19 mouse cellular contexts compared by ENCODE assay signal in genomic region chr17:56165671-56166070, GRCm38 (mm10). TPM values are rescaled to one million over a fixed set of nuclear protein-coding genes. Genes with fewer than 3 reads are reported as not detected.
DNase-seq lines count a peak whose midpoint lies in the region; ATAC-seq lines count a peak whose summit lies in the region.
"Had no signal": no experiment of that assay in that cellular context is flagged by ENCODE, and none has a peak within 500 bp of the region (broad histone marks: within the 10 kb centered on the region; RNA-seq: fewer than 3 reads in every experiment).

No protein-coding gene starts in this region.

- intact Hi-C loops in heart, postnatal 36 days (cut with DNase I), result no loop called here

- H3K4me1 ChIP-seq in kidney, embryonic 16.5 days (ENCODE audit: insufficient read depth, low read length), result peaks cover 9% of the 10 kb centered on the region; the same call in 1 of the 2 replicates
- peaks cover 54% of the 10 kb centered on the region for H3K4me1 ChIP-seq in hindbrain, embryonic 10.5 days (replicated peaks)
- H3K4me1 ChIP-seq in hindbrain, embryonic 14.5 days (replicated peaks; ENCODE audit: control insufficient read depth, insufficient read depth, low read length), result peaks cover 16% of the 10 kb centered on the region
- peaks cover 17% of the 10 kb centered on the region for H3K4me1 ChIP-seq in midbrain, embryonic 16.5 days (ENCODE audit: control insufficient read depth, insufficient read depth, low read length)

- no peaks in the 10 kb centered on the region for H3K36me3 ChIP-seq in kidney, embryonic 16.5 days (ENCODE audit: insufficient read depth, low read length)
- H3K36me3 ChIP-seq in hindbrain, embryonic 10.5 days, result no peaks in the 10 kb centered on the region
- H3K36me3 ChIP-seq in hindbrain, embryonic 14.5 days (replicated peaks; ENCODE audit: control insufficient read depth, insufficient read depth), result no peaks in the 10 kb centered on the region
- no peaks in the 10 kb centered on the region for H3K36me3 ChIP-seq in midbrain, embryonic 16.5 days (ENCODE audit: control insufficient read depth, insufficient read depth, low read length)
- H3K36me3 ChIP-seq: forebrain, embryonic 12.5 days; lung, embryonic 15.5 days had no signal

- H3K9me3 ChIP-seq in kidney, embryonic 16.5 days (ENCODE audit: low read length), result no peaks in the 10 kb centered on the region
- H3K9me3 ChIP-seq in hindbrain, embryonic 10.5 days, result no peaks in the 10 kb centered on the region
- no peaks in the 10 kb centered on the region for H3K9me3 ChIP-seq in hindbrain, embryonic 14.5 days (ENCODE audit: control insufficient read depth, low read length)
- H3K9me3 ChIP-seq in midbrain, embryonic 16.5 days (replicated peaks; ENCODE audit: control insufficient read depth, low read length, poor library complexity, severe bottlenecking), result no peaks in the 10 kb centered on the region
- H3K9me3 ChIP-seq: forebrain, embryonic 12.5 days; lung, embryonic 15.5 days had no signal

- WGBS in kidney, embryonic 16.5 days, result 49% methylated on average over 11 of the region's 11 CpGs
- 63% methylated on average over 11 of the region's 11 CpGs for WGBS in hindbrain, embryonic 10.5 days
- 26% methylated on average over 11 of the region's 11 CpGs for whole genome bisulfite sequencing in hindbrain, embryonic 14.5 days
- WGBS in midbrain, embryonic 16.5 days, result 38% methylated on average over 11 of the region's 11 CpGs

- no peak for ATAC-seq in kidney, embryonic 16.5 days (ENCODE audit: low FRiP score, low TSS enrichment)
- ATAC-seq in hindbrain, embryonic 14.5 days (ENCODE audit: low FRiP score), result no peak
- ATAC-seq in midbrain, embryonic 16.5 days, result no peak
- ATAC-seq: activated CD4-positive, CD25-positive, alpha-beta regulatory T cell, adult 4 months; Patski had no signal

- H3K9ac ChIP-seq in kidney, embryonic 16.5 days (replicated peaks; ENCODE audit: low read length), result no peak overlapping the region
- no peak overlapping the region for H3K9ac ChIP-seq in hindbrain, embryonic 14.5 days
- H3K9ac ChIP-seq in midbrain, embryonic 16.5 days (ENCODE audit: low read depth, low read length), result no peak overlapping the region
- H3K9ac ChIP-seq: forebrain, embryonic 12.5 days; lung, embryonic 15.5 days had no signal

- peak; percentile 43 for DNase-seq in kidney, postnatal 10 days
- DNase-seq in hindbrain, embryonic 10.5 days (ENCODE audit: low spot score), result no peak
- DNase-seq in hindbrain, embryonic 14.5 days (ENCODE audit: low spot score), result no peak
- no peak for DNase-seq in layer of hippocampus, adult 9-11 months
- no peak for DNase-seq in gastrocnemius, postnatal 10 days
- DNase-seq in heart, postnatal 36 days, result no peak
- DNase-seq: cerebellum, postnatal 10 days; heart, postnatal 14 days; kidney, adult 11 months; thymus, postnatal 4 days had no signal

- H3K27me3 ChIP-seq in kidney, embryonic 16.5 days (ENCODE audit: insufficient read depth, low read length), result no peaks in the 10 kb centered on the region
- H3K27me3 ChIP-seq in hindbrain, embryonic 10.5 days (ENCODE audit: insufficient read depth, poor library complexity, severe bottlenecking), result peaks cover 12% of the 10 kb centered on the region
- H3K27me3 ChIP-seq in hindbrain, embryonic 14.5 days (ENCODE audit: control insufficient read depth, insufficient read depth, low read length), result no peaks in the 10 kb centered on the region
- peaks cover 4% of the 10 kb centered on the region for H3K27me3 ChIP-seq in midbrain, embryonic 16.5 days (ENCODE audit: control insufficient read depth, insufficient read depth, low read depth, low read length)
- H3K27me3 ChIP-seq: lung, embryonic 15.5 days; Patski had no signal

- H3K4me2 ChIP-seq in kidney, embryonic 16.5 days (replicated peaks; ENCODE audit: low read depth, low read length), result no peak overlapping the region
- H3K4me2 ChIP-seq in hindbrain, embryonic 14.5 days (replicated peaks), result 0 out of 2 replicates have a peak overlapping the region, but pooled peaks have one; percentile 10
- no peak overlapping the region for H3K4me2 ChIP-seq in midbrain, embryonic 16.5 days (ENCODE audit: low read length)
- H3K4me2 ChIP-seq: forebrain, embryonic 12.5 days; heart, embryonic 11.5 days; liver, embryonic 11.5 days; lung, embryonic 15.5 days had no signal

- H3K4me3 ChIP-seq in kidney, embryonic 16.5 days (ENCODE audit: low read length), result no peak overlapping the region
- no peak overlapping the region for H3K4me3 ChIP-seq in hindbrain, embryonic 10.5 days
- no peak overlapping the region for H3K4me3 ChIP-seq in hindbrain, embryonic 14.5 days (replicated peaks; ENCODE audit: low read length)
- H3K4me3 ChIP-seq in midbrain, embryonic 16.5 days (ENCODE audit: low read depth, low read length), result no peak overlapping the region
- H3K4me3 ChIP-seq: forebrain, embryonic 12.5 days; lung, embryonic 15.5 days had no signal

- no peak overlapping the region for H3K27ac ChIP-seq in kidney, embryonic 16.5 days (ENCODE audit: low read length)
- H3K27ac ChIP-seq in hindbrain, embryonic 10.5 days, result peak overlapping the region; percentile 29; the same call in 1 of the 2 replicates
- peak overlapping the region; percentile 57; the same call in 1 of the 2 replicates for H3K27ac ChIP-seq in hindbrain, embryonic 14.5 days
- H3K27ac ChIP-seq in midbrain, embryonic 16.5 days (ENCODE audit: low read length), result peak overlapping the region; percentile 60; the same call in 1 of the 2 replicates
- H3K27ac ChIP-seq: forebrain, embryonic 12.5 days; lung, embryonic 15.5 days had no signal

RNA-seq across cellular contexts. Expression of gene Tnfaip8l1, which starts 3.4 kb away (rescaled TPM):
- polyA plus RNA-seq in kidney, embryonic 16.5 days (2015; fragmentation: Nextera tagmentation; extraction: Ambion mirVana), result 12.2 and 13.2 TPM in 2 replicates
- 10.4 and 11.8 TPM in 2 replicates for polyA plus RNA-seq in hindbrain, embryonic 10.5 days (2016; fragmentation: Nextera tagmentation; extraction: Ambion mirVana)
- 8.4 and 9.9 TPM in 2 replicates for polyA plus RNA-seq in hindbrain, embryonic 14.5 days (2014; fragmentation: Nextera tagmentation; extraction: Ambion mirVana)
- polyA plus RNA-seq in midbrain, embryonic 16.5 days (2015; fragmentation: Nextera tagmentation; extraction: Ambion mirVana), result 10.5 and 10.8 TPM in 2 replicates
- 1 to 10 TPM; 5.0 to 5.3 TPM for total RNA-seq in gastrocnemius, postnatal 10 days (2021)
- total RNA-seq in heart, postnatal 36 days (2021), result 1 to 10 TPM; 1.9 to 2.8 TPM

RNA-seq across cellular contexts. Expression of gene Mydgf, which starts 18.0 kb away (rescaled TPM):
- 102 and 109 TPM in 2 replicates for polyA plus RNA-seq in kidney, embryonic 16.5 days (2015; fragmentation: Nextera tagmentation; extraction: Ambion mirVana)
- polyA plus RNA-seq in hindbrain, embryonic 10.5 days (2016; fragmentation: Nextera tagmentation; extraction: Ambion mirVana), result 70.5 and 80.6 TPM in 2 replicates
- 67.8 and 70.8 TPM in 2 replicates for polyA plus RNA-seq in hindbrain, embryonic 14.5 days (2014; fragmentation: Nextera tagmentation; extraction: Ambion mirVana)
- polyA plus RNA-seq in midbrain, embryonic 16.5 days (2015; fragmentation: Nextera tagmentation; extraction: Ambion mirVana), result 65.7 and 71.5 TPM in 2 replicates
- 10 to 100 TPM; 28.8 to 36.5 TPM for total RNA-seq in gastrocnemius, postnatal 10 days (2021)
- 10 to 100 TPM; 25.2 to 25.5 TPM for total RNA-seq in heart, postnatal 36 days (2021)

RNA-seq across cellular contexts. Expression of gene Sema6b, which starts 25.5 kb away (rescaled TPM):
- 1.1 TPM in 2 replicates for polyA plus RNA-seq in kidney, embryonic 16.5 days (2015; fragmentation: Nextera tagmentation; extraction: Ambion mirVana)
- 2.3 and 3.8 TPM in 2 replicates for polyA plus RNA-seq in hindbrain, embryonic 10.5 days (2016; fragmentation: Nextera tagmentation; extraction: Ambion mirVana)
- 18.3 and 20.5 TPM in 2 replicates for polyA plus RNA-seq in hindbrain, embryonic 14.5 days (2014; fragmentation: Nextera tagmentation; extraction: Ambion mirVana)
- polyA plus RNA-seq in midbrain, embryonic 16.5 days (2015; fragmentation: Nextera tagmentation; extraction: Ambion mirVana), result 13.2 and 14.4 TPM in 2 replicates
- 10 to 100 TPM; 14.4 to 14.7 TPM for total RNA-seq in gastrocnemius, postnatal 10 days (2021)
- 10 to 100 TPM in 1 of 2 experiments, 1 to 10 TPM in 1; 7.5 to 10.2 TPM for total RNA-seq in heart, postnatal 36 days (2021)
- polyA plus RNA-seq: activated CD4-positive, CD25-positive, alpha-beta regulatory T cell, adult 4 months had no signal

RNA-seq across cellular contexts. Expression of gene Lrg1, which starts 43.9 kb away (rescaled TPM):
- polyA plus RNA-seq in kidney, embryonic 16.5 days (2015; fragmentation: Nextera tagmentation; extraction: Ambion mirVana), result 0.62 and 0.69 TPM in 2 replicates
- polyA plus RNA-seq in hindbrain, embryonic 10.5 days (2016; fragmentation: Nextera tagmentation; extraction: Ambion mirVana), result not detected in 2 replicates
- 0.19 and 0.20 TPM in 2 replicates for polyA plus RNA-seq in hindbrain, embryonic 14.5 days (2014; fragmentation: Nextera tagmentation; extraction: Ambion mirVana)
- polyA plus RNA-seq in midbrain, embryonic 16.5 days (2015; fragmentation: Nextera tagmentation; extraction: Ambion mirVana), result 0.25 and 0.30 TPM in 2 replicates
- 1 to 10 TPM; 1.4 to 3.1 TPM for total RNA-seq in gastrocnemius, postnatal 10 days (2021)
- 10 to 100 TPM; 56.1 to 73.6 TPM for total RNA-seq in heart, postnatal 36 days (2021)
- polyA plus RNA-seq: heart, embryonic 11.5 days had no signal

RNA-seq across cellular contexts. Expression of gene Plin5, which starts 48.3 kb away (rescaled TPM):
- 1.6 and 2.6 TPM in 2 replicates for polyA plus RNA-seq in kidney, embryonic 16.5 days (2015; fragmentation: Nextera tagmentation; extraction: Ambion mirVana)
- polyA plus RNA-seq in hindbrain, embryonic 10.5 days (2016; fragmentation: Nextera tagmentation; extraction: Ambion mirVana), result 0.39 and 0.42 TPM in 2 replicates
- polyA plus RNA-seq in hindbrain, embryonic 14.5 days (2014; fragmentation: Nextera tagmentation; extraction: Ambion mirVana), result 1.9 and 2.1 TPM in 2 replicates
- polyA plus RNA-seq in midbrain, embryonic 16.5 days (2015; fragmentation: Nextera tagmentation; extraction: Ambion mirVana), result 1.2 and 2.8 TPM in 2 replicates
- total RNA-seq in gastrocnemius, postnatal 10 days (2021), result 10 to 100 TPM; 19.2 to 19.9 TPM
- total RNA-seq in heart, postnatal 36 days (2021), result 100 to 1,000 TPM; 171 to 183 TPM
- total RNA-seq: megakaryocyte progenitor cell, adult 5-6 weeks had no signal
- polyA plus RNA-seq: activated CD4-positive, CD25-positive, alpha-beta regulatory T cell, adult 4 months; forebrain, embryonic 12.5 days had no signal
